Mouse (Mus musculus) left cerebral cortex, adult 9 months (tissue): ENCODE data around the gene Ddx50.

ENCODE experiments used
- DNase-seq, 2 experiments: peaks; one replicate each; pipeline ENCODE4 v3.0.0; 2022; ENCODE audit warnings: low spot score in 2 of 2

Ddx50 gene

GRCm38 (mm10) chr10:62650881-62651810 lies at the start of gene Ddx50:
Ddx50 (minus strand) TSS chr10:62651218.
- peak; percentile 99 to 100 for DNase-seq

- no peak for DNase-seq
Observed at GRCm38 (mm10) chr10:62692771-62693170, 41.8 kb upstream of the Ddx50 start.

GRCm38 (mm10) chr10:62692244-62692643 lies 41.2 kb upstream of the Ddx50 start:
- DNase-seq, result no peak

DNA sequence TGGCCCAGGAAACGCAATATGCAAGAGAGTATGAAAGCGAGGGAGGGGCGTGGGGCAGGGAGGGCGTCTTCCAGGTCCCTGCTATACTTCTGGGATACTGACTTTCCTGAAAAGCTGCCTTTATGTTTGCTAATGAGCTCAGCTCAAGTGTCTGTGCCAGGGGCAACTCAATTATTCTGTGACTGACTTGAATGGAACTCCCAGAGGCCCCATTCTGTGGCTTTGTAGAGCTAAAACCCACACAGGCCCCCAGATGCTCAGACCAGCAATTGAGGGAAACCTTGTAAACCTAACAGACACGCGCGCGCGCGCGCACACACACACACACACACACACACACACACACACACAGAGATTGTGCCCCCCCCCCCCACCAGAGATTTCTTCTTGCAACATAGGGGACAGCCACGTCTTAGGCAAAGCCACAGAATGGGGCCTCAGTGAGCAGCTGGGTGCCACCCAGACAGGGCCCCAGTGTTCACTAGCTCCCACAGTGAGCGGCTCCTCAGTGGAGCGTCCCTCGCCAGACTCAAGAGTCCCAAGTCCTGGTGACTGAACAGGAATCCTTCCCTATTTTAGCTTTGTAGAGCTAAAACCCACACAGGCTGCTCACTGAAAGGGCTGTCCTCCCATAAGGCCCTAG lies 36.1 kb upstream of the Ddx50 start:
- DNase-seq, result no peak

GRCm38 (mm10) chr10:62683043-62683442 lies 32.0 kb upstream of the Ddx50 start:
- DNase-seq, result no peak

DNA sequence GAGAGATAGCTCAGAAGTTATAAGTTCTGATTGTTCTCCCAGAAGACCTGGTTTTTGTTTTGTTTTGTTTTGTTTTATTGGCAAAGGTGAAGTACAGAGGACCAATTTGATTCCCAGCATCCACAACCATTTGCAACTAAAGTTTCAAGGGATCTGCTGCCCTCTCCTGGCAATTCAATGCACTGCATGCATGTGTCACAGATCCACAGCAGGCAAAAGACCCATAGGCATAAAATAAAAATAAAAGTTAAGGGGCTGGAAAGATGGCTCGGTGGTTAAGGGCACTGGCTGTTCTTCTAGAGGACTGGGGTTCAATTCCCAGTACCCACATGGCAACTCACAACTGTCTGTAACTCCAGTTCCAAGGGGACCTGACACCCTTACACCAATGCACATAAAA lies 28.8 kb upstream of the Ddx50 start:
- DNase-seq, result no peak

DNA sequence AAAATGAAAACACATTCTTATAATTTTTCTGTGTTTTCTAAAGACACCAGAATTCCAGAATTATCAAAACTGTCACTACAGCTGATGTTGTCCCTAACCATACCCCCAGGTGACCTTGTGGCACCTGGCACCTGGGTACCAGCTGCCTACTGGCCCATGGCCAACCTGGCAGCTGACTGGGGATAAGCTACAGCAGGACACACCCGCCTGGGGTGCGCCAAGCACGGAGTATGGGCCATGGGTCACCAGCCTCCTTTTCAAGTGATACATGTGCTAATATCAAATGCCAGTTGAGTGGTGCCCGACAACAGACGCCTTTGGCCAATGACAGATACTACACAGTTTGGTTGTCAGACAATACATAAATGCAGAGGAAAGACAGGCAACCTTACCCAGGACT lies 26.3 kb upstream of the Ddx50 start:
- DNase-seq, result no peak

DNA sequence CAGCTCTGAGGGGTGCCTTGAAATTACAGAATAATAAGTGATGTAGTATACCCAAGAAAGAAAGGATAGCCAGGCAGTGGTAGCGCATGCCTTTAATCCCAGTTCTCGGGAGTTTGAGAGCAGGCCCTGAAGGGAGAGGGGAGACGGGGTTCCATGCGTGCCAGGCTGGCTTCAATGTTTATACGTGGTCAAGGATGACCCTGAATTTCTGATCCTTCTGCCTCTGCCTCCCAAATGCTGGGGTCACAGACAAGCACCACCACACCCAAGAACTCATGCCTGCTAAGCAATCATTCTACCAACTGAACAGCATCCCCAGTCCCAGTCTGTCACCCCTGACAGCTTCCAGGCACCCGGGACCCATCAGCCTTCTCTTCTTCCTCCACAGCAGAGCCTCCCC lies 25.2 kb upstream of the Ddx50 start:
- no peak for DNase-seq

GRCm38 (mm10) chr10:62672359-62672758 lies 21.3 kb upstream of the Ddx50 start:
- no peak for DNase-seq

DNA sequence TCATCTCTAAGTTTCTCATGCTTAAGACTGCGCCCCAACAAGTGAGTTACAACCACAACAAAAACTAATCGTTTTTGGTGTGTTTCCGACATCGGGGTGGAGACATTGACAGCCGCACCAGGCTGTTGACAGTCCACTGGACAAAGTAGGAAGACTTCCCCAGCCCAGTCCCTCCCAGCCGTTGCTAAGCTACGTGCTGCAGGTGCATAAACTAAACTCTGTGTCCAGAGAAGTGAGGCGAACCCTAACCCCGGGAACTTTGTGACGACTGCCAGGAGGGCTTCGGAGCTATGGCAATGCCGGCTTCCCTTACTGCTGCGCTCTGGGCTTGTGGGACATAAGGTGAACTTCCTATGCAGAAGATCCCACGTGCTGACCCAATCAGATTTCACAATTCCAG lies 18.2 kb upstream of the Ddx50 start:
- DNase-seq, result no peak

DNA sequence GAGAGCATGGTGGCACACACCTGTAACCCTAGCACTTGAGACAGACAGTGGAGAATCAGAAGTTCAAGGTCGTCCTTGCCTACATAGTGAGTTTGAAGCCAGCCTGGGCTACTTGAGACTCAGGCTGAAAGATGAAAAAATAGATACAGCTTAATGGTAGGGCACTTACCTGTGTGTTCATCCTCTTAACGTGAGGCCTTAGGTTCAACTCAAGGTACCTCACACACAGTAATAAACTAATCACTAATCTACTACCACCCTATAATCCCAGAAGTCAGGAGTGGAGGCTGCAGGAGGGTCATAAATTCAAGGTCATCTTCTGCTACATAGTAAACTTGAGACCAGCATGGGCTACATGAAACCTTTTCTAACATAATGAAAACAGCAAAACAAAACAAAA lies 17.4 kb upstream of the Ddx50 start:
- no peak for DNase-seq

DNA sequence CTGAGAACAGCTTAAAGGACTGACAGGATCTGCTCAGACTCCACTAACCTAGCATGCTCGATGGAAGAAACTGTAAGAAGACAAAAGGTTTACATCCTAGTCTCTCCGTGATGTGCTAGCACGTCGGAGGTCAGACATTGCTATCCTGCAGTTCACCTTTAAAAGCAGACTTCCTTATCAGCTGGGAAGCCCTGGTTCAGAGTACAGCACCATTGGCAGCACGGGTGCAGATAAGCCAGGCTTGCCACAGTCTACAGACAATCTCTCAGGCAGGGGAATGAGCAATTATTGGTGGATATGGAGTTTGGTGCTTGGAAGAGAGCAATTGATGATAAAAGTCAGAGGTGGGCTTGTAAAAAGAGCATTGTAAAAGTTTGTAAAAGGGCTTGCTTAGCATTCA lies 17.0 kb upstream of the Ddx50 start:
- DNase-seq, result no peak

DNA sequence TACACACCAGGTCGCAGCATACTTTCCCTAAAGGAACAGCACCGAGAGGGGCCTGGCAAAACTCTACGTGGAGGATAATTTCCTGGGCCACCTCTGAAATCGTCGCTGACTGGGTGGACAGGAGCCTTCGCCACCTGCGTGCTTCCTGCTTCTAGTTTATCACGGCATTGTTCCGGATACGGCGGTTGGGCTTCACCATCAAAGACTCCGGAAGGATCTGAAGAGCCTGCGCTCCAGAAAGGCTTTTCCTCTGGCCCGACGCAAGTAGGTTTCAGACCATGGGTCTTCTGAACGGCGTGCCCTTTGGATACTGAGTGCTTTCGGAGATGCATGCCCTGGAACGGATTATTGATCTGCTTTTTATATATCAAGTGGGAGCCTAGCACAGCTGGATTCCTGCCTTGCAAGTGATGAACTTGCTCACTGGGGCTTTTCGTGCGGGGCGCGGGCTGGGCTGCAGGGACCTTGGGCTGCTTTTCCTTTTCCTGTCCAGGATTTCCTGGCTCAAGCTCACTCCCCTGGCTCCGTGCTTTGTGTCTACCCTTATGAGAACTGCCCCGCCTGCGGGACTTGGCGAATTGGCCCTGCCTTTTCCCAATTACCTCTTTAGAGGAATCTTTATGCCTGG lies 14.1 kb upstream of the Ddx50 start:
- no peak for DNase-seq

- DNase-seq, result no peak
Observed at GRCm38 (mm10) chr10:62664171-62664570, 13.2 kb upstream of the Ddx50 start.

DNA sequence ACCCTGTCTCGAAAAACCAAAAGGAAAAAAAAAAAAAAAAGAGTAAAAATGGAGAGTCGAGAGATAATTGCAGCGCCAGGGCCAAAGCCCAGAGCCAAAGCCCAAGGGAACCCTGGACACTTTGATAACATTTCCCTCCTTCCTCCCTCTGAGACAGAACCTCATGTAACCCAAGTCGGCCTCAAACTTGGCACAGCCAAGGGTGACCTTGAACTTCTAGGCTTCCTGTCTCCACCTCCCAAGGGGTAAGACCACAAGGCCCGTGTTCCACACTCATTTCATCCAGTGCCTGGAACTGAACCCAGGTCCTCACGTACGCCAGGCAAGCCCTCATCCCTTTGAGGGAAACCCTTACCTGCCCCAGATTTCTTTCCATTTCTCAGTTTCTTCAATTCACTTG lies 5.7 kb upstream of the Ddx50 start:
- DNase-seq, result no peak

DNA sequence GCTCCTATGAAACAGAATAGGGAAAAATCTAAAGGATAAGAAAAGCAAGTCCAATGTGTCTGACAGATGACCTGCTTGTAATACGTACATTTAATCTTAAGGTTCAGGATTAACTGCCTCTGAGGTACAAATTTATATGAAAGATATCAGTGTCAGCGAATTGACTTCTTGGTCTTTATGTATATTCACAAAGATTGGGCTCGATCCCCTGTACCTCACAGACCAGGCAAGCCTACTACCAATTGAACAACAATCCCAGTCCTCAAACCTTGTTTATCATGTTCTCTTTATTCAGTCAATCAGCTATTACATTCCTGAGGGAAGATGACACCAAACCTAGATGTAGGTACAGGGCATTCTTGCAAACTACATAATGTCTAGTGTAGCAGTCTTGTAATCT lies 943 bp upstream of the Ddx50 start:
- DNase-seq, result no peak

- DNase-seq, result no peak
Observed at GRCm38 (mm10) chr10:62650358-62650782, 648 bp downstream of the Ddx50 start.

DNA sequence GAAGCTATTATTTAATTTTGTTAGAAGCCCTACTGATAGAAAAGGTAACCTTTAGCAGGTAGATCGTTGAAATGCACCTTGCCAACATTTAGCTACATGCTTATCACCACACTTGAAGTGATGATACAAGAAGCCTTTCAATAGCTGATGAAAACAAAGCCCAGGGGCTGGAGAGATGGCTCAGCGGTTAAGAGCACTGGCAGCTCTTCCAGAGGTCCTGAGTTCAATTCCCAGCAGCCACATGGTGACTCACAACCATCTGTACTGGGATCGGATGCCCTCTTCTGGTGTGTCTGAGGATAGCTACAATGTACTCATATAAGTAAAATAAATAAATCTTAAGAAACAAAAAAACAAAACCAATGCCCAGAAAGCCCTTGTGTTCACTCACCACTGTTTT lies 46.9 kb downstream of the Ddx50 start:
- DNase-seq, result no peak

GRCm38 (mm10) chr10:62603233-62604030 lies 47.6 kb downstream of the Ddx50 start:
- DNase-seq, result no peak

DNA sequence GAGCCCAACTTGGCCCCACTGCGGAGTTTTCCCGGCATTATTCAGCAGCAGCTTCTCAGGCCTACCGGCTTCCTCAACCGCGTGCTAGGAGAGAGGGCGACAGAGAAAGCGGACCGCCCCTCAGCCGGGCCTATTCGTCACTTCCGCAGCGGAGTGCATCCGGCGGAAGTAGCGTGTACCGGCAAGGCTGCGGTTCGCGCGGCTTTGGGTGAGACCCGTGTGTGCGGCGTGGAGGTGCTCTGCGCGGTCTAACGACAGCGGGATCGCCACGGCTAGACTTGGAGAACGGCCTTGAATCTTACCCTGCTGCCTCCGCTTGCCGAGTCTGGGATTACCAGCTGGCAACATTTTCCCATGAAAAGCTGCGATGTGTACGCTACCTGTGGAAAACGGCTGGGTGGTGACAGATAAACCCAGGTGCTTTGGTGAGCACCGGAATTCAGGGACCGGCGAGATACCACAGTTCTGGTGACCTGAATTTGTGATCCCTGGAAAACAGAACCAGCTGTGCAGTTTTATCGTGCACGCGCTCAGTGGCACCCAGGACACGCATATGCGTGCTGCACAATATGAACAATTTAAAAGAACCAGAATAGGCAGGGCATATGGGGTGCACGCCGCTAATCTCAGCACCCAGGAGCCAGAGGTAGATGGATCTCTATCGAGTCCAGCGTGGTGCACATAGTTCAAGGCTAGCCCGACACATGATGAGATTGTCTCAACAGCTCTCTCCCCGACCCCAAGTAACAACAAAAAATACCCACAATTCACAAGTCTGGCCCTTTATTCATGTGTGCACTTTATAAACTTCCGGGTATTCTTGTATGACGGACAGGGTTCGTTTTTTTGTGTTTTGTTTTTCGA lies 48.6 kb downstream of the Ddx50 start, which contains the start of gene Ddx21:
Gene Ddx21 (minus strand): TSS at position 105 of the 864 bp plus-strand sequence.
- DNase-seq, result peak; percentile 53 to 85

DNA sequence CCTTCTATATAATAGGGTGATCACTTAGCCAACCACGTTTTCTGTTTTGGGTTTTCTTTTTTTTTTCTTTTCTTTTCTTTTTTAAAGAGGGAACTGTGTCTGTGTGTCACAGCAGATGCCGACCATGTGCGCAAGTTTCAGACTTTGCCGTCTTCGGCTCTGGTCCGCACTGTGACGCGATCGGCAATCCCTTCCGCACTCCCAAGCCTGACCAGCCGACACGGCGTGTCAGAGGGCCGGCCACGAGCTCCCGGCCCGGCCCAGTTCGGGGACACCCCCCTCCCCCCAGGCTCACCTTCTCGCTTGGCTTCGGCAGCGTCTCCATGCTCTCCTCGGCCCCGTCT lies 49.2 kb downstream of the Ddx50 start:
- no peak for DNase-seq
